Mouse (Mus musculus) embryo, embryonic 11 days (tissue): Measurements from ENCODE around the gene C130050O18Rik.

Source experiments
- DNase-seq: peaks from one replicate; pipeline ENCODE4 v3.0.0-alpha.2; 2015

C130050O18Rik gene

GRCm38 (mm10) chr5:139404801-139405401 is at the start of gene C130050O18Rik:
Gene C130050O18Rik (plus strand): TSS chr5:139405280.
- DNase-seq: no peak

- peak; percentile 50 for DNase-seq
Observed at GRCm38 (mm10) chr5:139358653-139359052, 46.4 kb upstream of the C130050O18Rik start.

- DNase-seq: no peak
Observed at GRCm38 (mm10) chr5:139359244-139359643, 45.8 kb upstream of the C130050O18Rik start.

- no peak for DNase-seq
Observed at GRCm38 (mm10) chr5:139363858-139364257, 41.2 kb upstream of the C130050O18Rik start.

GRCm38 (mm10) chr5:139364260-139364910 is 40.7 kb upstream of the C130050O18Rik start:
- DNase-seq: peak; percentile 84

GRCm38 (mm10) chr5:139364911-139365571 is 40.0 kb upstream of the C130050O18Rik start:
- DNase-seq: no peak

- no peak for DNase-seq
Observed at GRCm38 (mm10) chr5:139365827-139366226, 39.3 kb upstream of the C130050O18Rik start.

GRCm38 (mm10) chr5:139366484-139366883 is 38.6 kb upstream of the C130050O18Rik start:
- no peak for DNase-seq

GRCm38 (mm10) chr5:139367884-139368458 is 37.1 kb upstream of the C130050O18Rik start:
- no peak for DNase-seq

GRCm38 (mm10) chr5:139368638-139369320 is 36.3 kb upstream of the C130050O18Rik start:
- no peak for DNase-seq

GRCm38 (mm10) chr5:139370336-139370735 is 34.7 kb upstream of the C130050O18Rik start:
- DNase-seq: no peak

GRCm38 (mm10) chr5:139371118-139371517 is 34.0 kb upstream of the C130050O18Rik start:
- no peak for DNase-seq

- peak; percentile 95 for DNase-seq
Observed at GRCm38 (mm10) chr5:139371631-139372401, 33.3 kb upstream of the C130050O18Rik start.

- no peak for DNase-seq
Observed at GRCm38 (mm10) chr5:139373126-139373525, 32.0 kb upstream of the C130050O18Rik start.

- no peak for DNase-seq
Observed at GRCm38 (mm10) chr5:139373889-139374444, 31.1 kb upstream of the C130050O18Rik start.

GRCm38 (mm10) chr5:139374841-139375240 is 30.2 kb upstream of the C130050O18Rik start:
- no peak for DNase-seq

GRCm38 (mm10) chr5:139377468-139378270 is 27.4 kb upstream of the C130050O18Rik start, which contains the start of gene Gpr146:
Gene Gpr146 (plus strand): TSS chr5:139377697.
- DNase-seq: no peak

- no peak for DNase-seq
Observed at GRCm38 (mm10) chr5:139378271-139378556, 26.9 kb upstream of the C130050O18Rik start.

- DNase-seq: peak; percentile 46
Observed at GRCm38 (mm10) chr5:139378986-139379629, 26.0 kb upstream of the C130050O18Rik start.

GRCm38 (mm10) chr5:139379771-139380384 is 25.2 kb upstream of the C130050O18Rik start:
- DNase-seq: no peak
